Mouse (Mus musculus): Measurements from ENCODE around the gene Pnpla1.
A peak's percentile ranks its signal among the peaks of the same experiment; 100 is the strongest.

The Pnpla1 gene

GRCm38 (mm10) chr17:28882810-28883209 lies 24.6 kb downstream of the Pnpla1 start:
- peak; percentile 56 for DNase-seq (ENCODE audit: low read depth, low spot score)

GRCm38 (mm10) chr17:28883941-28884516 lies 25.8 kb downstream of the Pnpla1 start:
- DNase-seq (ENCODE audit: low read depth, low spot score), result no peak

GRCm38 (mm10) chr17:28885231-28885630 lies 27.0 kb downstream of the Pnpla1 start:
- no peak for DNase-seq (ENCODE audit: low read depth, low spot score)

DNA sequence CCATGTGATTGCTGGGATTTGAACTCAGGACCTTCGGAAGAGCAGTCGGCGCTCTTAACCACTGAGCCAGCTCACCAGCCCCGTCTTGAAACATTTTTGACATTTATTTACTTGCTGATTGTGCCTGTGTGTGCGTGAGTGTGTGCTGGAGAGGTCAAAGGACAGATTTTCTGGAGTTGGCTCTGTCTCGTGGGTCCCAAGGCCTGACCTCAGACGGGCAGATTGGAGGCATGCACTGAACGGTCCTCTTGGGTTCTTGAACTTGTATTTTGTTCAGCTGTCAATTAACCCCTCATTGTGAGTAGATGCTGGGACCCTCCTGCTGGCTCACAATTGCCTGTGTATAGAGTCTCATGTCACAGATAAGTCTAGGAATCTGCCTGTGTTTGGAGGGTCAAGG lies 28.1 kb downstream of the Pnpla1 start:
- no peak for DNase-seq (ENCODE audit: low read depth, low spot score)

- DNase-seq (ENCODE audit: low read depth, low spot score), result no peak
Measured at GRCm38 (mm10) chr17:28894050-28894767, 36.0 kb downstream of the Pnpla1 start.

DNA sequence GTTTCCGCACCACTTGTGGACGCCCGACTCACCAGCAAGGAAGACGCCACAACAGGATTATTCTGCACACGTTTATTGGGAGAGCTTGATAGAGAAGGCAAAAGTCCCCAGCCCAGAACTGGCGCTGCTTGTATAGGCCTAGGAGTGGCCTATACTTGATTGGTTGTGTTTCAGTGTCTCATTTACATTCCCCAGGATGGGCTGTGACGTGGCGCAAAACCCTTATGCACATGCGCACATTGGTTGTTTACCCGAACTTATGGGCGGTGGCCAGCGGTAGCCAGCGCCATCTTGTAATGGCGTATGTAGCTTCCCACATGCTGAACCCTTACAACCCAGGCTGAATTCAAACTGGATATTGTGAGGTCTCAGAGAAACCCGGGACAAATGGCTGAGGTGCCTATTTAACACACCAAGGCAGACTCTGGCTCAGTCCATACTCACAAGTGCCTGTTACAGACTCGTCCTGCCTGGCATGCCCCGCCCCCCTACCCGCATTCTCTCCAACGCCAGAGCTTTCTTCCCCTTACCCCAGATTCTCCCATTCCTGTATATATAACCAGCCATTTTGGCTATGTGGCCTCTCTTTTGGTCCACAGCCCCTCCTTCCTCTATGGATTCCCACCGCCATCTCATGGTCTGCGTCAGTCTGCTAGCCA lies 37.1 kb downstream of the Pnpla1 start:
- DNase-seq (ENCODE audit: low read depth, low spot score), result peak; percentile 95

DNA sequence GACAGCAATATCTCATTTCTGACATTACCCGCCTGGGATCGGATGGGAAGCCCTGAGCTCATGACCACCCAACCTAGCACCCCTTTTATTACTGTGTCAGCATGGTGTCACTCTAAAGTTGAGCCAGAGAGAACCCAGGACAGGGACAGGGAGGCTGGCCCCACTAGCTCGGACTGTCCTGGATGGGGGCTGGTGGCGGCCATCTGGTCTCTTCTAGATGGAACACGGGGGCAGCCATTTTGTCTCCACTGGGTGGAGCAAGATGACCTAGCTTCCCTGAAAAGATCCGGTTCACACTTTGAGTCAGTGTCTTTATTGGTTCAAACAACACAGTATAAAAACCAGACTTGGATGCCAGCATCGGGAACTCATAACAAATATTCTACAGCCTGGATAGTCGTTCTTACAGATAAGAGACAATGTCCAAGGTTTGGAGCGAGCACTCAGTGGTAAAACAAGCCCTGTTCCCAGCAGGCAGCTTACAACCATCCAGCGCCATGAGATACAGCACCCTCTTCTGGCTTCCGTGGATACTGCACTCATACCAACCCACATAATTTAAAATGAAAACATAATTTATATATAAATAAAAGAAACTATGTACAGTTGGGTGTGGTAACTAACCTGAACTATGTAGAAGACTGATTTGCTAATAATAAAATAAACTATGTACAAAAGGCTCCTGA lies 38.0 kb downstream of the Pnpla1 start:
- peak; percentile 76 for DNase-seq (ENCODE audit: low read depth, low spot score)

DNA sequence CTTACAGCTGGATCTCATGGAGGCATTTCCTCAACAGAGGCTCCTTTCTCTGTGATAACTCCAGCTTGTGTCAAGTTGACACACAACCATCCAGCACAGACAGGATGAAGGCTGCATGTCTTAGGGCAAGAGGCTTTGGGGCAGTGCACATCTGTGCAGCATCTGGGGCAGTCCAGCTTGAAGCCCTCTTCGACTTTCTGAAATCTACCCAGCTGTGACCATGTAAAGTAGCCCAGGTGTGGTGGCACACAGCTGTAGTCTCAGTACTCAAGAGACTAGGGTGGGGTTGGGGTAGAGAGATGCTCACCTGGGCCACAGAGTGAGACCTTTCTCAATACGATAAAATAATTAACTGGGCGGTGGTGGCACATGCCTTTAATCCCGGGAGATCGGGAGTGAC lies 39.6 kb downstream of the Pnpla1 start:
- DNase-seq (ENCODE audit: low read depth, low spot score), result no peak

GRCm38 (mm10) chr17:28898249-28898648 lies 40.0 kb downstream of the Pnpla1 start:
- DNase-seq (ENCODE audit: low read depth, low spot score), result peak; percentile 54

- no peak for DNase-seq (ENCODE audit: low read depth, low spot score)
Measured at GRCm38 (mm10) chr17:28899427-28899826, 41.2 kb downstream of the Pnpla1 start.

- no peak for DNase-seq (ENCODE audit: low read depth, low spot score)
Measured at GRCm38 (mm10) chr17:28901559-28901958, 43.3 kb downstream of the Pnpla1 start.

GRCm38 (mm10) chr17:28904546-28905376 lies 46.5 kb downstream of the Pnpla1 start:
- peak; percentile 76 for DNase-seq (ENCODE audit: low read depth, low spot score)

GRCm38 (mm10) chr17:28905377-28905916 lies 47.2 kb downstream of the Pnpla1 start:
- DNase-seq (ENCODE audit: low read depth, low spot score), result no peak

GRCm38 (mm10) chr17:28907959-28908358 lies 49.7 kb downstream of the Pnpla1 start:
- no peak for DNase-seq (ENCODE audit: low read depth, low spot score)

- DNase-seq (ENCODE audit: low read depth, low spot score), result peak; percentile 77
Measured at GRCm38 (mm10) chr17:28909252-28909941, 51.2 kb downstream of the Pnpla1 start.

DNA sequence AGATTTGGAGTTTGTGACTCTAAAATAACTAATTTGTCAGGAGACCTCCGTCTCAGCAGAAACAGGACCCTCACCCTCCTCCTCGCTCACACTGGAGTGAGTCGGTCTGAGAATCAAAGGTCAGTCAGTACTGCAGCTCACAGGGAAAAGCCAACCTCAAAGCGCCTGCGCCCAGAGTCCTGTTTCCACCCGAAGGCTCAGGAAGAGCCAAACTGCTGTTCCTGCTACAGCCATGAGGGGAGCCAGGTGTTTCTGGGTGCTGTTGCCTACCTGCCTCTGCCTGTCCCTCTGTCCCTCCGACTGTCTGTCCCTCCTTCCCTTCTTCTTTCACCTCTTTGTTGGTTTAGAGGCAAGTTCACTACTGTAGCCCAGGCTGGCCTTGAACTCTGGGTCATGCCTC lies 51.9 kb downstream of the Pnpla1 start:
- peak; percentile 70 for DNase-seq (ENCODE audit: low read depth, low spot score)

GRCm38 (mm10) chr17:28913200-28913599 lies 55.0 kb downstream of the Pnpla1 start:
- no peak for DNase-seq (ENCODE audit: low read depth, low spot score)

DNA sequence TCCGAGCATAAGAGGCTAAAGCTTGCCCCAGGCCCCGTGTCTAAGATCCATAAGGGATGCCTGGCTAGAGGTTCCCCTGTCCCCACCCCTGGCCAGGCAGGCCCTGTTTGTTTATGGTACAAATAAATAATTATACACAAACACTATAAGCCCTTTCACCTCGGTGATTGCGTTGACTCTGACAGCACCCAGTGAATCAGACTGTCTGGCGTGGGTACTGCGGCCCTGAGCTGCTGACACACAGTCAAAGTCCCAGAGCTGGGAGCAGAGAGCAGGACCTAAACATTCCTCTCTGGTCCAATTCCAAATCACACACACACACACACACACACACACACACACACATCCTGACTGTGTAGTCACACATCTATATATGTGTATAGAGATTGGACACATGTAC lies 55.7 kb downstream of the Pnpla1 start:
- no peak for DNase-seq (ENCODE audit: low read depth, low spot score)

DNA sequence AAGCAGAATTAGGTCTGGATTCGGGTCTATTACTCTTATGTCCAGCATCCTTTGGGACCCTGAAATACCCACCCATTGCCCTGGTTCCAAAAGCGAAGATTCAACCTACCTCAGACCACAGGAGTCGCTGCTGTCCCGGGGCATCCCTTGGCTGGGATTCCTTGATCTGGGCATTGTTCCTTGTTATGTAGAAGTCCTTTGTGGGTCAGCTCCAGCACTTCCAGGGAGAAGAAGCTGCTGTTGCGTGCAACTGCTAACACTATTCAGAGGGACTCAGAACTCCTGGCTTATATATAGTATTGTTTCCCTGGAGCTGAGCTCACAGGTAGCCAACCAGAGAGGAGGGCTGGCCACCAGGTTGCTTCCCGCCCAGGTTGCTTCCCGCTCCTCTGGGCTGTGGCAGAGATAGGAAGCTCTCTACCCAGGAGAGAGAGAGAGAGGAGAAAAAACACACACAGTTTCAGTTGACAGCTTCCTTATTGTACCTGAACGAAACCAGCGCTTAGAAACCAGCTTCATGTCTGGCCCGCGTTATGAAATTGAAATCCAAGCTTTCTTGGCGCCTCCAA lies 56.9 kb downstream of the Pnpla1 start, which contains the start of gene 4930539E08Rik:
TSS of gene 4930539E08Rik (minus strand) at position 265 of the 569 bp plus-strand sequence.
- no peak for DNase-seq (ENCODE audit: low read depth, low spot score)

- DNase-seq (ENCODE audit: low read depth, low spot score), result no peak
Measured at GRCm38 (mm10) chr17:28916520-28916919, 58.3 kb downstream of the Pnpla1 start.
